Mouse (Mus musculus) MEL (cell line): ENCODE data around the gene Mxd4. TPM values are rescaled to one million over a fixed set of nuclear protein-coding genes. Genes with fewer than 3 reads are reported as not detected.

ENCODE experiments used
- DNase-seq: peaks from one replicate; pipeline ENCODE4 v3.0.0; 2011; ENCODE audit warnings: low read depth, low spot score
- H3K27ac ChIP-seq: 2 replicates; pipeline ENCODE4 v1.5.1; 2012; ENCODE audit warnings: low read depth, mild to moderate bottlenecking, control low read depth, low read length, moderate library complexity; ENCODE audit not compliant: control insufficient read depth
- H3K27me3 ChIP-seq, 2 experiments: fragments of 150-350 bp in 1 of 2; sonication (generic) in 1 of 2; 2 replicates each; pipeline ENCODE4 v1.6.1; 2012; ENCODE audit warnings: low read length in 2 of 2, mild to moderate bottlenecking in 2 of 2, improper control_type of control experiment in 1 of 2, moderate library complexity in 1 of 2; ENCODE audit not compliant: insufficient read depth in 2 of 2, control insufficient read depth in 1 of 2
- H3K36me3 ChIP-seq, 2 experiments: 2 replicates each; pipeline ENCODE4 v1.6.1; 2012 to 2014; ENCODE audit warnings: low read length in 2 of 2, improper control_type of control experiment in 1 of 2, inconsistent platforms in 1 of 2, mild to moderate bottlenecking in 1 of 2; ENCODE audit not compliant: insufficient read depth in 2 of 2, control insufficient read depth in 1 of 2
- H3K4me1 ChIP-seq, 2 experiments: fragments of 150-350 bp in 1 of 2; sonication (generic) in 1 of 2; 2 replicates each; pipeline ENCODE4 v1.6.1; 2012; ENCODE audit warnings: low read length in 2 of 2, improper control_type of control experiment in 1 of 2, mild to moderate bottlenecking in 1 of 2; ENCODE audit not compliant: insufficient read depth in 2 of 2, control insufficient read depth in 1 of 2
- H3K4me3 ChIP-seq, 2 experiments: fragments of 150-350 bp in 1 of 2; sonication (generic) in 1 of 2; 2 replicates each; pipeline ENCODE4 v1.5.1; 2012; ENCODE audit warnings: low read depth in 2 of 2, low read length in 2 of 2, mild to moderate bottlenecking in 2 of 2, moderate library complexity in 2 of 2, control low read depth in 1 of 2, improper control_type of control experiment in 1 of 2; ENCODE audit not compliant: control insufficient read depth in 1 of 2, insufficient read depth in 1 of 2
- H3K79me2 ChIP-seq: 2 replicates; pipeline ENCODE4 v1.6.1; 2012; ENCODE audit warnings: mild to moderate bottlenecking, low read length, moderate library complexity; ENCODE audit not compliant: control insufficient read depth, poor library complexity, insufficient read depth
- H3K9ac ChIP-seq: 2 replicates; pipeline ENCODE4 v1.6.1; 2012; ENCODE audit warnings: low read depth, mild to moderate bottlenecking, control low read depth, low read length, moderate library complexity; ENCODE audit not compliant: control insufficient read depth, poor library complexity, severe bottlenecking
- H3K9me3 ChIP-seq: fragments of 150-350 bp; sonication (generic); replicated peaks from 2 replicates; pipeline ENCODE4 v1.6.1; 2012; ENCODE audit warnings: mild to moderate bottlenecking, low read length, improper control_type of control experiment, moderate library complexity; ENCODE audit not compliant: insufficient read depth
- CHD2 ChIP-seq: IDR thresholded peaks from 2 replicates; pipeline ENCODE4 v1.6.1; 2011; ENCODE audit warnings: low read length, improper control_type of control experiment
- ELF1 ChIP-seq: IDR thresholded peaks from 2 replicates; pipeline ENCODE4 v1.6.1; 2014; ENCODE audit warnings: low read depth, mild to moderate bottlenecking, inconsistent platforms, low read length, improper control_type of control experiment, moderate library complexity
- EP300 ChIP-seq, 2 experiments: IDR thresholded peaks; 2 replicates each; pipeline ENCODE4 v1.6.1; 2011; ENCODE audit warnings: improper control_type of control experiment in 2 of 2, low read length in 2 of 2, low read depth in 1 of 2, mild to moderate bottlenecking in 1 of 2
- ETS1 ChIP-seq: IDR thresholded peaks from 2 replicates; pipeline ENCODE4 v1.6.1; 2012; ENCODE audit warnings: low read depth, mild to moderate bottlenecking, inconsistent platforms, low read length, improper control_type of control experiment, moderate library complexity
- HCFC1 ChIP-seq: IDR thresholded peaks from 2 replicates; pipeline ENCODE4 v1.6.1; 2012; ENCODE audit warnings: low read depth, mild to moderate bottlenecking, inconsistent platforms, low read length, improper control_type of control experiment, moderate library complexity
- MAFK ChIP-seq: IDR thresholded peaks from 2 replicates; pipeline ENCODE4 v1.6.1; 2011; ENCODE audit warnings: low read depth, mild to moderate bottlenecking, low read length, improper control_type of control experiment, borderline replicate concordance
- MAZ ChIP-seq: IDR thresholded peaks from 2 replicates; pipeline ENCODE4 v1.6.1; 2012; ENCODE audit warnings: low read depth, mild to moderate bottlenecking, inconsistent platforms, low read length, improper control_type of control experiment
- MYC ChIP-seq: IDR thresholded peaks from 2 replicates; pipeline ENCODE4 v1.6.1; 2011; ENCODE audit warnings: low read depth, mild to moderate bottlenecking, low read length, improper control_type of control experiment, moderate library complexity
- POLR2AphosphoS2 ChIP-seq: IDR thresholded peaks from 2 replicates; pipeline ENCODE4 v1.6.1; 2011; ENCODE audit warnings: low read length, improper control_type of control experiment
- POLR2AphosphoS5 ChIP-seq: IDR thresholded peaks from 2 replicates; pipeline ENCODE4 v1.6.1; 2012; ENCODE audit warnings: low read depth, borderline replicate concordance, mild to moderate bottlenecking, inconsistent platforms, low read length, moderate library complexity, mixed read lengths
- RAD21 ChIP-seq: IDR thresholded peaks from 2 replicates; pipeline ENCODE4 v1.6.1; 2011; ENCODE audit warnings: mild to moderate bottlenecking, low read depth, low read length, improper control_type of control experiment
- RCOR1 ChIP-seq: IDR thresholded peaks from 2 replicates; pipeline ENCODE4 v1.6.1; 2012; ENCODE audit warnings: low read depth, mild to moderate bottlenecking, inconsistent platforms, low read length, improper control_type of control experiment
- SIN3A ChIP-seq: IDR thresholded peaks from 2 replicates; pipeline ENCODE4 v1.6.1; 2012; ENCODE audit warnings: low read length, improper control_type of control experiment, inconsistent platforms
- SMC3 ChIP-seq: IDR thresholded peaks from 2 replicates; pipeline ENCODE4 v1.6.1; 2011; ENCODE audit warnings: low read depth, low read length, improper control_type of control experiment
- TBP ChIP-seq: IDR thresholded peaks from 2 replicates; pipeline ENCODE4 v1.8.0; 2011; ENCODE audit warnings: low read depth, low read length, improper control_type of control experiment
- UBTF ChIP-seq: IDR thresholded peaks from 2 replicates; pipeline ENCODE4 v1.6.1; 2012; ENCODE audit warnings: low read depth, mild to moderate bottlenecking, inconsistent platforms, low read length, improper control_type of control experiment, moderate library complexity, borderline replicate concordance; ENCODE audit not compliant: insufficient read depth
- USF1 ChIP-seq: IDR thresholded peaks from 2 replicates; pipeline ENCODE4 v1.6.1; 2014; ENCODE audit warnings: low read depth, mild to moderate bottlenecking, inconsistent platforms, low read length, improper control_type of control experiment, moderate library complexity
- USF2 ChIP-seq, 2 experiments: IDR thresholded peaks; 2 replicates each; pipeline ENCODE4 v1.6.1; 2011 to 2012; ENCODE audit warnings: improper control_type of control experiment in 2 of 2, low read length in 2 of 2, borderline replicate concordance in 1 of 2, inconsistent platforms in 1 of 2, low read depth in 1 of 2, mild to moderate bottlenecking in 1 of 2; ENCODE audit not compliant: insufficient read depth in 1 of 2
- ZC3H11A ChIP-seq: IDR thresholded peaks from 2 replicates; pipeline ENCODE4 v1.6.1; 2012; ENCODE audit warnings: low read depth, mild to moderate bottlenecking, inconsistent platforms, low read length, improper control_type of control experiment
- ZKSCAN1 ChIP-seq: IDR thresholded peaks from 2 replicates; pipeline ENCODE4 v1.6.1; 2012; ENCODE audit warnings: low read depth, mild to moderate bottlenecking, inconsistent platforms, low read length, improper control_type of control experiment, moderate library complexity
- ZNF384 ChIP-seq: IDR thresholded peaks from 2 replicates; pipeline ENCODE4 v1.6.1; 2012; ENCODE audit warnings: low read depth, mild to moderate bottlenecking, inconsistent platforms, low read length, improper control_type of control experiment
- polyA plus RNA-seq, 2 experiments: library from polyadenylated mRNA; stranded (reverse) in 1 of 2; unstranded in 1 of 2; fragments of >175 nt in 1 of 2; fragments of >200 nt in 1 of 2; gene quantifications; 2 replicates each; pipeline versions ENCODE4 v1.2.1 to v1.2.4; 2012; ENCODE audit warnings: low replicate concordance in 2 of 2, low read depth in 1 of 2; ENCODE audit not compliant: insufficient read length in 2 of 2, insufficient read depth in 1 of 2, missing spikeins in 1 of 2
- total RNA-seq: library from RNA; depleted of rRNA; stranded (reverse); fragments of 300-350 nt; gene quantifications from 2 replicates; pipeline ENCODE4 v1.2.3, GENCODE M21; 2012

Mxd4 gene
- total and polyA plus RNA-seq, 3 experiments = 9.7 to 13.3 TPM; not detected in 1

DNA sequence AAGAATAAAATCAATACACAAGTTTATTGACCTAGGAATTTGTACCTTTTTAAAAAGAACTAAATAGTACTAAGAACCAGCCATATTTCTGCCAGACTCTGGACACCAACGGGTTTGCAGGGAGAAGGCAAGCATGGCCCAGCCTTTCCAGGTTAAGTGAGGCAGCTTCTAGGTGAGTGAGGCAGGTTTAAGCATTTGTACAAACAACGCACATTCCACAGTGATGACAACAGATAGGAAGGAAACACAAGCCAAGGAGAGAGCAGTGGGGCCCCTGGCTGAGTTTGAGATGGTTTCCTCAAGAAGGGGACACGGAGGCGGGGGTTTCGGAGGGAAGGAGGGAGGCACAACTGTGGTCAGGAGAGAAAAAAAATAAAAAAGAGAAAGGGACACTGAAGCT is 31.2 kb upstream of the Mxd4 start:
- no peaks in the 10 kb centered on the region for H3K4me1 ChIP-seq
- no peak for DNase-seq
- H3K9ac ChIP-seq = no peak overlapping the region
- TF ChIP-seq EP300 (IDR thresholded peaks at IDR 0.05; ENCODE audit: low read depth in 1 of 2, low read length in 2 of 2) (no peak), MAFK (no peak), TBP (no peak), MYC (no peak), ZNF384 (no peak), MAZ (no peak), SIN3A (no peak), RCOR1 (no peak), RAD21 (no peak), SMC3 (no peak), ZC3H11A (no peak), CHD2 (no peak), POLR2AphosphoS2 (no peak), HCFC1 (no peak), USF2 (IDR thresholded peaks at IDR 0.05; ENCODE audit: borderline replicate concordance in 1 of 2, insufficient read depth in 1 of 2, low read depth in 1 of 2, low read length in 2 of 2) (no peak), ETS1 (no peak), UBTF (no peak), ELF1 (no peak)
- TF ChIP-seq, all 39 proteins: peak for 0
- H3K4me3 ChIP-seq = no peak overlapping the region
- H3K9me3 ChIP-seq = no peaks in the 10 kb centered on the region
- H3K27ac ChIP-seq = no peak overlapping the region
- H3K36me3 ChIP-seq = no peaks in the 10 kb centered on the region
- H3K27me3 ChIP-seq = peaks cover 18 to 32% of the 10 kb centered on the region in 2 experiments
- H3K79me2 ChIP-seq = no peaks in the 10 kb centered on the region

DNA sequence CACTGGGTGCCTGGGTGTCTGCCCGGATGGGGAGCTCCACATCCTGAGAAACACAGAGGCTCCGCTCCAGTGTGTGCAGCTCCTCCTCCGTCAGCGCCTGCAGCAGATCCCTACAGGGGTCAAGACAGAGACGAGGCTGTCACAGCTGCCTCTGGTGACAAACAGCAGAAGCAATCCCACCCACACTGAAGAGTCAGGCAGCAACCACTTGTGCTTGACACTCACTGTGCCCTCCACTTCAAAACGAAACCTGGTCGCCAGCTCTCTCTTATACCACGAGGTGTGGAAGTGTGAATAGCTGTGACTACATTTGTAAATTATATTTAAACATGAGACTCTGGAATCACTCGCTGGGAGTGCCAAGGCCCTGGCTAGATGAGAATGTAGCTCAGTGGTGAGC is 30.2 kb upstream of the Mxd4 start:
- Histone ChIP-seq H3K4me3 (no peak overlapping the region), H3K9ac (no peak overlapping the region), H3K27ac (no peak overlapping the region), H3K36me3 (no peaks in the 10 kb centered on the region), H3K79me2 (no peaks in the 10 kb centered on the region), H3K4me1 (no peaks in the 10 kb centered on the region), H3K9me3 (no peaks in the 10 kb centered on the region), H3K27me3 (peaks cover 15 to 23% of the 10 kb centered on the region in 2 experiments)
- DNase-seq = no peak
- no peak for TF ChIP-seq HCFC1
- no peak for TF ChIP-seq MAZ
- TF ChIP-seq CHD2 = no peak
- no peak for TF ChIP-seq UBTF
- no peak for TF ChIP-seq ZKSCAN1
- no peak for TF ChIP-seq POLR2AphosphoS5
- TF ChIP-seq USF1 = no peak
